Comparison of ENCODE assay signal across 29 mouse cellular contexts in genomic region chr10:68138123-68138522, GRCm38 (mm10).
A peak's percentile ranks its signal among the peaks of the same experiment; 100 is the strongest.
DNase-seq lines count a peak whose midpoint lies in the region; ATAC-seq and TF ChIP-seq lines count a peak whose summit lies in the region.
"Had no signal": no experiment of that assay in that cellular context is flagged by ENCODE, and none has a peak within 500 bp of the region (broad histone marks: within the 10 kb centered on the region; RNA-seq: fewer than 3 reads in every experiment).

No protein-coding gene starts in this region.

- no peak for TF ChIP-seq CTCF in gastrocnemius, adult 2 months (IDR thresholded peaks at IDR 0.05)
- no peak for TF ChIP-seq CTCF in kidney, postnatal 0 days (IDR thresholded peaks at IDR 0.05; ENCODE audit: low read depth)
- TF ChIP-seq CTCF in testis, adult 2 months (IDR thresholded peaks at IDR 0.05; ENCODE audit: control insufficient read depth, insufficient read depth, insufficient replicate concordance, low read depth, low read length) = no peak

- DNase-seq in gastrocnemius, adult 2 months = no peak
- DNase-seq in gastrocnemius, adult 18-20 months (ENCODE audit: low spot score) = no peak
- DNase-seq in kidney, postnatal 0 days (ENCODE audit: low spot score) = no peak
- no peak for DNase-seq in testis, postnatal 10 days (ENCODE audit: low spot score)
- DNase-seq in ovary, postnatal 10 days (ENCODE audit: low spot score) = no peak
- DNase-seq: adrenal gland, postnatal 10 days; cerebellum, adult 8-10 months; cerebellum, postnatal 25 days; heart, adult 2 months; heart, postnatal 4 days; kidney, postnatal 10 days; liver, embryonic 13.5 days; lung, adult 18-20 months; lung, postnatal 14 days; right cerebral cortex, postnatal 4 days had no signal

- peak; percentile 24; the same call in 1 of the 2 replicates for ATAC-seq in kidney, postnatal 0 days (replicated peaks; ENCODE audit: low FRiP score, low read depth)
- ATAC-seq in kidney, embryonic 16.5 days (ENCODE audit: low FRiP score, low TSS enrichment) = no peak
- ATAC-seq in inflammation-experienced regulatory T-cells, adult 6 months = no peak
- ATAC-seq: forebrain, embryonic 15.5 days had no signal

- no peaks in the 10 kb centered on the region; the same call in 1 of the 2 replicates for H3K36me3 ChIP-seq in kidney, postnatal 0 days (ENCODE audit: insufficient read depth, low read length)
- peaks cover 9% of the 10 kb centered on the region for H3K36me3 ChIP-seq in kidney, embryonic 16.5 days (ENCODE audit: insufficient read depth, low read length)
- no peaks in the 10 kb centered on the region for H3K36me3 ChIP-seq in testis, adult 2 months (ENCODE audit: control insufficient read depth, insufficient read depth, low read length)
- H3K36me3 ChIP-seq: forebrain, embryonic 15.5 days had no signal

- intact Hi-C loops in gastrocnemius, adult 2 months (cut with DNase I) = no loop called here

- H3K4me2 ChIP-seq in kidney, postnatal 0 days (ENCODE audit: low read length) = no peak overlapping the region
- H3K4me2 ChIP-seq in kidney, embryonic 16.5 days (replicated peaks; ENCODE audit: low read depth, low read length) = no peak overlapping the region
- H3K4me2 ChIP-seq: embryonic facial prominence, embryonic 15.5 days; forebrain, embryonic 15.5 days; heart, embryonic 12.5 days; hindbrain, embryonic 14.5 days; limb, embryonic 13.5 days; liver, embryonic 13.5 days had no signal

- H3K9me3 ChIP-seq in kidney, postnatal 0 days (replicated peaks; ENCODE audit: low read length) = no peaks in the 10 kb centered on the region
- H3K9me3 ChIP-seq in kidney, embryonic 16.5 days (ENCODE audit: low read length) = no peaks in the 10 kb centered on the region
- H3K9me3 ChIP-seq: embryonic facial prominence, embryonic 10.5 days; embryonic facial prominence, embryonic 15.5 days; heart, embryonic 12.5 days; limb, embryonic 13.5 days; liver, embryonic 13.5 days; midbrain, embryonic 10.5 days; neural tube, embryonic 12.5 days had no signal

- peaks cover 37% of the 10 kb centered on the region for H3K4me1 ChIP-seq in kidney, postnatal 0 days (replicated peaks; ENCODE audit: insufficient read depth, low read length)
- peaks cover 41% of the 10 kb centered on the region for H3K4me1 ChIP-seq in kidney, embryonic 16.5 days (ENCODE audit: insufficient read depth, low read length)
- H3K4me1 ChIP-seq in testis, adult 2 months (ENCODE audit: control insufficient read depth, insufficient read depth, low read length) = peaks cover 6% of the 10 kb centered on the region

- 0 out of 2 replicates have a peak overlapping the region, but pooled peaks have one; percentile 17 for H3K27ac ChIP-seq in gastrocnemius, adult 2 months
- H3K27ac ChIP-seq in kidney, postnatal 0 days = no peak overlapping the region
- H3K27ac ChIP-seq in kidney, embryonic 16.5 days (ENCODE audit: low read length) = no peak overlapping the region
- H3K27ac ChIP-seq in testis, adult 2 months (ENCODE audit: control insufficient read depth, insufficient read depth, low read depth, low read length) = peak overlapping the region; percentile 13
- H3K27ac ChIP-seq: embryonic facial prominence, embryonic 10.5 days; embryonic facial prominence, embryonic 15.5 days; forebrain, embryonic 15.5 days; hindbrain, embryonic 14.5 days; layer of hippocampus, adult 2 months; left cerebral cortex, adult 2 months; limb, embryonic 13.5 days; liver, embryonic 13.5 days; neural tube, embryonic 12.5 days had no signal

- no peaks in the 10 kb centered on the region for H3K27me3 ChIP-seq in kidney, postnatal 0 days (ENCODE audit: insufficient read depth, low read length)
- H3K27me3 ChIP-seq in kidney, embryonic 16.5 days (ENCODE audit: insufficient read depth, low read length) = no peaks in the 10 kb centered on the region
- no peaks in the 10 kb centered on the region; the same call in 1 of the 2 replicates for H3K27me3 ChIP-seq in testis, adult 2 months (ENCODE audit: control insufficient read depth, insufficient read depth, low read length)
- H3K27me3 ChIP-seq: embryonic facial prominence, embryonic 15.5 days; forebrain, embryonic 15.5 days; heart, embryonic 12.5 days; limb, embryonic 13.5 days; neural tube, embryonic 12.5 days had no signal

- H3K9ac ChIP-seq in kidney, postnatal 0 days (ENCODE audit: low read depth, low read length) = no peak overlapping the region
- H3K9ac ChIP-seq in kidney, embryonic 16.5 days (replicated peaks; ENCODE audit: low read length) = no peak overlapping the region
- H3K9ac ChIP-seq: embryonic facial prominence, embryonic 15.5 days; forebrain, embryonic 15.5 days; heart, embryonic 12.5 days; hindbrain, embryonic 14.5 days; limb, embryonic 13.5 days; liver, embryonic 13.5 days; neural tube, embryonic 12.5 days had no signal

- TF ChIP-seq POLR2A in testis, adult 2 months (IDR thresholded peaks at IDR 0.05; ENCODE audit: control insufficient read depth, low read depth, low read length) = no peak

- no peak overlapping the region for H3K4me3 ChIP-seq in gastrocnemius, adult 2 months
- no peak overlapping the region for H3K4me3 ChIP-seq in kidney, postnatal 0 days (replicated peaks; ENCODE audit: low read depth, low read length)
- no peak overlapping the region for H3K4me3 ChIP-seq in kidney, embryonic 16.5 days (ENCODE audit: low read length)
- no peak overlapping the region for H3K4me3 ChIP-seq in testis, adult 2 months (ENCODE audit: control insufficient read depth, low read depth, low read length)
- H3K4me3 ChIP-seq: embryonic facial prominence, embryonic 10.5 days; embryonic facial prominence, embryonic 15.5 days; forebrain, embryonic 15.5 days; heart, adult 2 months; heart, embryonic 12.5 days; layer of hippocampus, adult 2 months; left cerebral cortex, adult 2 months; limb, embryonic 13.5 days; liver, embryonic 13.5 days; midbrain, embryonic 10.5 days; myocyte; neural tube, embryonic 12.5 days had no signal

- WGBS in kidney, postnatal 0 days = 86% methylated on average over 5 of the region's 5 CpGs
- 84% methylated on average over 5 of the region's 5 CpGs for WGBS in kidney, embryonic 16.5 days

Comparison
In these comparisons a context has a peak if more than half of its experiments do, and no peak if none do; other contexts are left out.
1. H3K27ac ChIP-seq: peak in gastrocnemius, adult 2 months (single experiment) and testis, adult 2 months (single experiment); none in kidney, postnatal 0 days (single experiment) and kidney, embryonic 16.5 days (single experiment).